Mouse (Mus musculus) liver, adult (tissue): ENCODE measurements at regions not wholly inside any gene's neighbourhood (a gene's known extent, or its start where the extent isn't known, plus 50 kb on each side); places are given as distances from the start of the nearest gene placed in this dataset.

ENCODE experiments used
- GATA4 ChIP-seq: IDR thresholded peaks from 2 replicates; pipeline ENCODE4 v1.6.1; 2014; ENCODE audit warnings: mild to moderate bottlenecking, low read length; ENCODE audit not compliant: insufficient replicate concordance

- TF ChIP-seq GATA4 = no peak
Measured at GRCm38 (mm10) chr10:9509092-9509671, 165.8 kb downstream of the Samd5 start.

GRCm38 (mm10) chr10:9503569-9504493 lies 171.2 kb downstream of the Samd5 start:
- TF ChIP-seq GATA4 = no peak

GRCm38 (mm10) chr10:9498550-9498949 lies 176.5 kb downstream of the Samd5 start:
- TF ChIP-seq GATA4 = no peak

- no peak for TF ChIP-seq GATA4
Measured at GRCm38 (mm10) chr10:9497021-9497420, 178.0 kb downstream of the Samd5 start.

- peak; percentile 81 for TF ChIP-seq GATA4
Measured at GRCm38 (mm10) chr10:9495143-9495651, 179.8 kb downstream of the Samd5 start.

GRCm38 (mm10) chr10:9490416-9490815 lies 184.6 kb downstream of the Samd5 start:
- TF ChIP-seq GATA4 = no peak

- no peak for TF ChIP-seq GATA4
Measured at GRCm38 (mm10) chr10:9462361-9462760, 212.6 kb downstream of the Samd5 start.

- no peak for TF ChIP-seq GATA4
Measured at GRCm38 (mm10) chr10:9459145-9459544, 215.9 kb downstream of the Samd5 start.

GRCm38 (mm10) chr10:9458466-9458865 lies 216.5 kb downstream of the Samd5 start:
- TF ChIP-seq GATA4 = no peak

GRCm38 (mm10) chr10:9457222-9457621 lies 217.8 kb downstream of the Samd5 start:
- TF ChIP-seq GATA4 = no peak

- TF ChIP-seq GATA4 = no peak
Measured at GRCm38 (mm10) chr10:9439072-9439471, 235.9 kb downstream of the Samd5 start.

GRCm38 (mm10) chr10:9438366-9438765 lies 236.6 kb downstream of the Samd5 start:
- TF ChIP-seq GATA4 = no peak

GRCm38 (mm10) chr10:9429085-9429484 lies 245.9 kb downstream of the Samd5 start:
- no peak for TF ChIP-seq GATA4

GRCm38 (mm10) chr10:9420741-9421140 lies 254.3 kb downstream of the Samd5 start:
- TF ChIP-seq GATA4 = no peak

GRCm38 (mm10) chr10:9416685-9417084 lies 258.3 kb downstream of the Samd5 start:
- TF ChIP-seq GATA4 = no peak

- no peak for TF ChIP-seq GATA4
Measured at GRCm38 (mm10) chr10:9406101-9406500, 268.9 kb downstream of the Samd5 start.
